In genomic region chr5:125568457-125568856, GRCm38 (mm10) we compare ENCODE assay signal across 32 mouse cellular contexts. TPM values are rescaled to one million over a fixed set of nuclear protein-coding genes. Genes with fewer than 3 reads are reported as not detected.
"Had no signal": no experiment of that assay in that cellular context is flagged by ENCODE, and none has a peak within 500 bp of the region (broad histone marks: within the 10 kb centered on the region; RNA-seq: fewer than 3 reads in every experiment).

No protein-coding gene starts in this region.

- H3K4me1 ChIP-seq: heart, embryonic 10.5 days; heart, embryonic 12.5 days; intestine, embryonic 15.5 days; limb, embryonic 10.5 days; limb, embryonic 12.5 days; liver, embryonic 13.5 days; liver, embryonic 15.5 days had no signal

- H3K9me3 ChIP-seq: heart, embryonic 10.5 days; hindbrain, embryonic 10.5 days; hindbrain, embryonic 12.5 days; intestine, embryonic 15.5 days; limb, embryonic 10.5 days; liver, embryonic 13.5 days; liver, embryonic 15.5 days had no signal

- ATAC-seq: hindbrain, embryonic 16.5 days; inflammation-experienced regulatory T-cells, adult 6 months; intestine, embryonic 15.5 days; intestine, postnatal 0 days had no signal

- H3K27ac ChIP-seq: gastrocnemius, adult 2 months; heart, embryonic 10.5 days; hindbrain, embryonic 10.5 days; hindbrain, embryonic 12.5 days; hindbrain, embryonic 14.5 days; intestine, embryonic 15.5 days; left cerebral cortex, adult 2 months; limb, embryonic 10.5 days; limb, embryonic 12.5 days; liver, embryonic 13.5 days; liver, embryonic 15.5 days had no signal

- H3K4me2 ChIP-seq: heart, embryonic 12.5 days; hindbrain, embryonic 12.5 days; hindbrain, embryonic 14.5 days; intestine, embryonic 15.5 days; limb, embryonic 12.5 days; liver, embryonic 11.5 days; liver, embryonic 13.5 days; liver, embryonic 15.5 days had no signal

- H3K27me3 ChIP-seq: heart, embryonic 12.5 days; hindbrain, embryonic 12.5 days; intestine, embryonic 15.5 days; limb, embryonic 12.5 days; liver, embryonic 13.5 days; liver, embryonic 15.5 days had no signal

- DNase-seq: gastrocnemius, adult 2 months; gastrocnemius, postnatal 10 days; gastrocnemius, postnatal 25 days; heart, adult 18-20 months; heart, postnatal 10 days; heart, postnatal 4 days; kidney, adult 18-20 months; kidney, adult 8-10 months; kidney, postnatal 10 days; kidney, postnatal 25 days; kidney, postnatal 4 days; layer of hippocampus, adult 9-11 months; liver; liver, embryonic 13.5 days had no signal

- H3K36me3 ChIP-seq: heart, embryonic 10.5 days; heart, embryonic 12.5 days; hindbrain, embryonic 10.5 days; hindbrain, embryonic 12.5 days; intestine, embryonic 15.5 days; limb, embryonic 10.5 days; limb, embryonic 12.5 days; liver, embryonic 13.5 days; liver, embryonic 15.5 days had no signal

- H3K4me3 ChIP-seq: gastrocnemius, adult 2 months; heart, embryonic 10.5 days; heart, embryonic 12.5 days; hindbrain, embryonic 10.5 days; hindbrain, embryonic 12.5 days; intestine, embryonic 15.5 days; left cerebral cortex, adult 2 months; limb, embryonic 10.5 days; limb, embryonic 12.5 days; liver, embryonic 13.5 days; liver, embryonic 15.5 days had no signal

- H3K9ac ChIP-seq: heart, embryonic 12.5 days; hindbrain, embryonic 12.5 days; hindbrain, embryonic 14.5 days; intestine, embryonic 15.5 days; limb, embryonic 12.5 days; liver, embryonic 13.5 days; liver, embryonic 15.5 days had no signal

RNA-seq across cellular contexts. Expression of gene Tmem132b, which starts 36.9 kb away (rescaled TPM):
- total RNA-seq: granulocyte monocyte progenitor cell, adult 5-6 weeks; heart, adult 18-20 months; heart, postnatal 25 days had no signal
- polyA plus RNA-seq: heart, embryonic 10.5 days; heart, embryonic 12.5 days; heart, embryonic 14.5 days; heart, embryonic 16.5 days; inflammation-experienced regulatory T-cells, adult 6 months; liver, embryonic 15.5 days had no signal
